Mouse (Mus musculus) skeletal muscle tissue, adult 2 months (tissue): Measurements from ENCODE around the gene Tmem30a.

Experiments used
- DNase-seq: peaks from one replicate; pipeline ENCODE4 v3.0.0-alpha.2; 2012; ENCODE audit warnings: low read depth, low spot score

The Tmem30a gene

DNA sequence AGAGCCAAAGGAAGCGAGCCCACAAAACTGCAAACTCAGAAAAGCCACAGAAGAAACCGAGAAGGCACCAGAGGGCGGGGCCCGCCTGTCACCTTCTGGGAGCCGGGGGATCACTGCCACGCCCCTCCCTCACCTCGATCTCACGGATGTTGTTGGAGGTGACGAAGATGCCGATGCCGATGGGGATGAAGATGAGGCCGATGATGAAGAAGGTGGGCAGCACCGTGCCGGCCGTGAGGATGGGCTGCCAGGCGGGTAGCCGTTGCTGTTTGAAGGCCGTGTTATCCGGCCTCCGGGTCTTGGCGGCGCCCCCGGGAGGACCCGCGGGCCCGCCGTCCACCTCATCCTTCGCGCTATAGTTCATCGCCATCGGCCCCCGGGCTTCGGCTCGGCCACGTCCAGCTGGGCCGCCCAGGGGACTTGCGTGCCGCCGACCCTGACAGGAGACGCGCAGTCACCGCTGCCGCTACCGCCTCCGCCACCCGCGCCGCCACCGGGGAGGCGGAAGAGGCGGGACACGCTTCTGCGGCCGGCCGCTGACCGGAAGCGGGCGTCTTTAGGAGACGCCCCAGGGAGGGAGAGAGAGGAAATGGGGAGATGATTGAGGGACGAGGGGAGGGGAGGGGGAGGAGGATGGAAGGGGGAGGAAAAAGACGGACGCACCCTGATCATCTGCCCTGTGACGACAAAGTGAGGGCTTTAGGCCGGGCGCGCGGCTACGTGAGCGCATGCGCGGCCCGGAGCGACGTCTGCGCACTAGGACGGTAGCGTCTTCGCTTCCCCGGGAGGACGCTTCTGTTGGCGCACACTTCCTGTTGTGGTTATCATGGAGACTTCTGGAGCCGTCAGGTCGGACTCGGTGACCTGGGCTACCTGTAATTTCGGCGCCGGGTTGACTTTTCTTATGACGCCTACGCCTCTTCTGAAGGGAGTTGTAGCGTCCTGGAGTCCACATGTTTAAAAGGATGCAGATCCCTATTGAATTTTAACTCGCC lies at the start of gene Tmem30a:
TSS of gene Tmem30a (minus strand) at position 667 of the 995 bp plus-strand sequence.
- DNase-seq = peak; percentile 99

DNA sequence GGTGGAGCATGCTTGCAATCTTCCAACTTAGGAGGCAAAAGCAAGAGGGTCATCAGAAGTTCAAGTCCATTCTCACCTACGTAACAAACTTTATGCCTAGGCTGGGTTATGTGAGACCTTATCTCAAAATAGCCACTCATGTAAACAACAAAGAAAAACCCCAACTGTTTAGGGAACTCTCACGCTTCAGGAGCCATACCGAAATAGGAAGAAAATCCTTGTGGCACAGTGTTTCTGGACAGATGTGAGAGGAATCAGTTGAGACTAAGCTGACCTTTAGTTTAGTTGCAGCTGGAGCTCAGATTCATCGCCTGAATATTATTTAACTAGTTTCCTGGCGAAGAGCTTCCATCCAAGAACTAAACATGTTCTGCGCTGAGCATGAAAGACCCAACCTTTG lies 49.3 kb upstream of the Tmem30a start:
- no peak for DNase-seq

DNA sequence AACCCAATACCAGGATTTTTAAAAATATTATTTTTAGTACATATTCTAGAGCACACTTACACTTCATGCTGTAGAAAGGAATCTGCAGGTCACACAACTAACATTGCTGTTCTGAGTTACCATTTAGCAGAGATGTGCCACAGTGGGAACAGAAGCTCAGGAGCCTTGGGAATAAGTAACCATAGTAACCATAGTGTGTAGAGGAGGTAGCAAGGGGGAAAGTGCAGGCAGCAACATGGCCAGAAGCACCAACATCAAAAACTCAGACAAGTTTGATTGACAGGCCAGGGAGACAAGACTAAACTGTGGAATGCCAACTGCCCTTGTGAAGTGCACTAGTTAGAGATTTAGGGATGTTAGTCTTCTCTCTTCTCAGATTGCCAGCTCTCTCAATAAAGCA lies 48.7 kb upstream of the Tmem30a start:
- DNase-seq = no peak

DNA sequence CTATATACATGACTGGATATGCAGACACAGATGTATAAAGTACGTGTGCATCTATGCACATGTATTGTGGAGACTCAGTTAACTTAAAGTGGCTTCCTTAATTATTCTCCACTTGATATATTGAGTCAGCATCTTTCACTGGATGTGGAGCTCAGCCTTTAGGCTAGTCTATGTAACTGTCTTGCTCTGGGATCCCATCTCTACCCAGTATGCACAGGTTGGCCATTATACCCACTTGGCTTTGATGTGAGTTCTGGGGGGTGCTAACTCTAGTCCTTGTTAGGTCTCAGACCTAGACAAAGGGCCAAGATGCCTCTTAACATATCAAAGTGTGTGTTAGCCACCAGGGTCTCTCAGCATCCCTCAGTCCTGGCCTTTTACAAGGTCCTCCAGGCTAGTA lies 38.0 kb upstream of the Tmem30a start:
- no peak for DNase-seq

DNA sequence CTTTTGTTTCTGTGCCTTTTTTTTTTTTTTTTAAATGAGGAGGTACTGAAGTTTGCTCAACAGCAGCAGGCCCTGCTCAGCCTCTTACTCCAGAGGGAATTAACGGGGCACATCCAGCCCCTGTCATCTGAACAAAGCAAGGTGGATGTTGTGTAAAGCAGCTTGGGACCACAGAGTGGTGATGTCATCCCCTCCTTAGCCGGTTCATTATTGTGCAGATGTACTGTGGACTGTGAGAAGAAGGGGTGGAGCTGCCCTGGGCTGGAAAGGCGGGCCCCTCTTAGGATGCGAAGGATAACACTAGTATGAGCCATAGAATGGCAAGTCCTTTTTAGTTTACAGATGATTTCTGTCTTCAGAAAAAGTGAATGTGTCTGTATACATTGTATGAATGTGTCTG lies 37.6 kb upstream of the Tmem30a start:
- DNase-seq = no peak

DNA sequence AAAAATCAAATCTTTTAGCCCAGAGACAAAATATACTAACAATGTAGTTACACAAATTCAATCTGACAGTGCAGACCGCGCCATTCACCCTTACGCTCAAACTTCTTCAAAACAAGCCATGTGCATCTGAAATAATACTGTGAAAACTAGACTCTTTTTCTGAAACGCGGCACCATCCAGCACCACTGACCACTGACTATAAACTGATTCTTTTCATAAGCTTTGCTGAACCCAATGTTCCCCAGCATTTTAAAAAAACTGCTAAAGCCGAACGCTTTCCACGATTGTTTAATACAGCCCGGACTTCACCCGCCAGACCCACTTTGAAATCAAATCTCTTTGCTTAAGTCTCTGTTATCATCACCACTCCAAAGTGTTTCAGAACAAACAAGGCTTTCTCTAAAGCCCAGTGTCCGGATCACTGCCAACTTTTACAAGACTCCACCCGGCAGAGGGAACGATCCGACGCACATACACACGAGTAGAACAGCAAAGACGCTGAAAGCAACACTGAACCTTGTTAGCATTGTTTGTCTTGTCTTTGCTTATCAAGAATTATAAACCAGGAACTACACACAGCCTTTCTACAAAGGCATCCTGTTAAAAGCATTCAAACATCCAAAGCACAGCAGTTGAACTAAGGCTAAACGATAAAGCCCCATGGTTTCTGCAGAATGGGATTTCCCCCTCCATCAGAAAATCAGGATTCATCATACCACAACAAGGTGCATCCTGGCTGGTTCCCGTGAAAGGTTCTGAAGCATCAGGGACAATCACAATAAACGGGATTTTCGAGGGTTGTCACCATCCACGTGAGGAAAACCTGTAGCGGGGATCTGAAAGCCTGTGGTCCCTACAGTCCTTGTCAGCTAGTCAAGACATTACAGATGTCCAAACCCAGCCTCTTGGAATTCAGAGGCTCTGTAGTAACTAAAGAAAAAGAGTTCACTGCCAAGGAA lies 36.8 kb upstream of the Tmem30a start:
- no peak for DNase-seq

DNA sequence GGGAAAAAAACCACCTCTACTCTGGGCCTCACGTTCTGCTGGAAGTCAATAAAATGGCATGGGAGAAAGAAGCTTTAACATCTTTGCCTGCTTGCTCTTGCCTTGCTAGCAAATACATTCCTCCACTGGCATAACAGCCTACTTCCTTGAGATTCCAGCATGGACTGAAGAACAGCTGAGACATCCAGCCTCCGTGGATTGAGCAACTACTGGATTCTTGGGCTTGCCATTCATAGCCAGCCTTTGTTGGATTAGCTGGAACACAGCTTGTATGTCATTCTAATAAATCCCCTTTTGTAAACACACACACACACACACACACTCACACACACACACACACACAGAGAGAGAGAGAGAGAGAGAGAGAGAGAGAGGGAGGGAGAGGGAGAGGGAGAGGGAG lies 33.8 kb upstream of the Tmem30a start:
- no peak for DNase-seq

DNA sequence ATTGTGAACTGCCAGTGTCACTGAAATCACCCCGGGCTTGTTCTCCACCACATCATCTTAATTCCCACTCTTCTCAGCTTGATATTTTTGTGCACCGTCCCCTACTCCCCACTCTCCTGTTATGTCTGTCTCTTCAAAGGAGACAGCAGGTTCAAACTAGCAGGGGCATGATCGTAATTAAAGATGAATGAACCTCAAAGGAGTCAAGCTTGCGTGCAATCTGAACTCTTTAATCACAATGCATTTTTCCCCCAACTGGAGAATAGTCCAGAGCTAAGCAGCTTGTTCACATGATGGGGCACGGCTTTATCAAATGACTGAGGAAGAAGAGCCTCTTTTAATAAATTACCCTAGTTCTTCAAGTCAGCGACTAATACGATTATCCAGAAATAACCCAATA lies 32.2 kb upstream of the Tmem30a start:
- DNase-seq = no peak

DNA sequence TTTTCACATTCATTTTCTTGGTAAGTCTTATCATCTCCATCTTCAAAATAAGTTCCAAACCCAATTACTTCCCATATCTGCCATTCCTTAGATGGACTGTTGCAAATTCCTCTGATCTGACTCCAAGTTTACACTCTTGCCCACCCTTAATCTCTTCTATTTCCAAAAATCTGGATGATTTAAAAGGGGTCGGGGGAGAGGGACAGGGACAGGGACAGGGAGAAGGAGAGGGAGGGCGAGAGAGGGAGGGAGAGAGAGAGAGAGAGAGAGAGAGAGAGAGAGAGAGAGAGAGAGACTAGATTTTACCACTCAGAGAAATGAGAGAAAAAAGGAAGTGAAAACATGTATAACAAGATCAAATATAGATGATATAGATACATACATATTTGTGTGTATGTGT lies 30.5 kb upstream of the Tmem30a start:
- DNase-seq = no peak

DNA sequence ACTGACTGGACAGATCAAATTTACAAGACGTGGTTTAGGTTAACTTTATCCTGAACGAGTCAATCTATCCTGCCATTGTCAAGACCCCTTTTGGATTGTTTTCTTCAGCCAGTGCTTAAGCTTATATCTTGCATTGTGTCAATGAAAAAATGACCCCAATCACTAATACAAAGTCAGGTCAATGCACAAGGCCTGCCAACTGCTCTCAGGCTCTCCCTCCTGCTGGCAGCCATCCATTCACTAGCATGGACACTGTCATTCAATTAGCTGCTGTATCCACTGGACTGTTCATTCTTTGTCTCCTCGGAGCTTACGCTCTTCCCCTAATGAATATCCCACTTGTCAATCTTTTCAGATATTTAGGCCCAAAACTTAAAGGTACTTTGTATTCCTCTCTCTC lies 30.1 kb upstream of the Tmem30a start:
- DNase-seq = no peak

DNA sequence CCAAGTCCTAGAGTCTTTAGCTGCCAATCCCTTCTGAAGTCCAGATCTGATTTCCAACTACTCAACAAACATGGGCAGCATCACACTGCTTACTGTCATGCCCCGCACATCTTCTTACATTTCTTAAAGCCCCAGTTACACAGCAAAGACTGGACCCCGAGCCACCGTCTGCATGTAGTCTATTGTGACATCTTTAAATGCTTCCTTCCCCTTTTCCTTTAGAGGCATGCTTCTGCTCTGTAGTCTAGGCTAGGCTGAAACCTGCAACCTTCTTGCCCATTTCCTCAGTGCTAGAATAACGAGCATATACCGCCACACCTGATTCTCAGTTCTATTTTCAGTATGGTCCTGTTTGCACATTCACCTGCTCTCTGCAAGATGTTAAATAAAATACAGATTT lies 23.2 kb upstream of the Tmem30a start:
- DNase-seq = no peak

DNA sequence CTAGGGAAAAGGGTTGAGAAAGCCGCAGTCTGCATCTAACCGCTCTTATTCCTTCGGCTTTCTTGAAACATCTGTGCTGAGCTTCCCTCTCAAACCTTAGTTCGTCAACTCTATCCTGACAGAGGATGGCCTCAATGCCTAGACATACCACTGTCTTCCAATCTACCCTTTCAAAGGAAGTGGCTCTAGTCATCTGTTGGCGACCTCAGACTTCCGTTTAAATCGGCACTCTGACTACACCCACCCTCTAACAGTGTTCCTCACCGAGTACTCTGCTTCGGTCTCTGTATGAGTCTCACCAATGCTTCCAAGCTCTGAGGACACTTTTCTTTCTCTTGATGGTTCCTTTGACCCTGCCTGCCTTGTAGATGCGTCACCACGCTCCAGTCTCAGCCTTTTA lies 22.7 kb upstream of the Tmem30a start:
- DNase-seq = no peak

DNA sequence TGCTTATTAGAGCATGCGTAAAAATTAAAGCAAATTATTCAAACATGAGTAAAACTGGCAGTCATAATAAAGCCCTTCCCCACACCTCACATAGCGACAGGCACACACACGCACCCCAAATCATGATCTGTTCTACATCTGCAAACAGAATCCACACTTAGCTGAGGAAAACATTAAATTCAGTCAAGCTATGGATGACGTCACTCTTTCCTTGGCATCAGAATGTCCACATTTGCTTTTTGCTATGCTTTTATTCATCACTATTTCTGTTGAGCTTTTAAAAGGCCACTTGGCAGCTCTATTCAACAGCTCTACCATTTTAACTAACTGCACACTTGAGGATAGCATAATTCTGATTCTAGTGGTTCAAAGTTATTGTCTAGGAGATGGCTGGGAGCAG lies 21.3 kb upstream of the Tmem30a start:
- no peak for DNase-seq

DNA sequence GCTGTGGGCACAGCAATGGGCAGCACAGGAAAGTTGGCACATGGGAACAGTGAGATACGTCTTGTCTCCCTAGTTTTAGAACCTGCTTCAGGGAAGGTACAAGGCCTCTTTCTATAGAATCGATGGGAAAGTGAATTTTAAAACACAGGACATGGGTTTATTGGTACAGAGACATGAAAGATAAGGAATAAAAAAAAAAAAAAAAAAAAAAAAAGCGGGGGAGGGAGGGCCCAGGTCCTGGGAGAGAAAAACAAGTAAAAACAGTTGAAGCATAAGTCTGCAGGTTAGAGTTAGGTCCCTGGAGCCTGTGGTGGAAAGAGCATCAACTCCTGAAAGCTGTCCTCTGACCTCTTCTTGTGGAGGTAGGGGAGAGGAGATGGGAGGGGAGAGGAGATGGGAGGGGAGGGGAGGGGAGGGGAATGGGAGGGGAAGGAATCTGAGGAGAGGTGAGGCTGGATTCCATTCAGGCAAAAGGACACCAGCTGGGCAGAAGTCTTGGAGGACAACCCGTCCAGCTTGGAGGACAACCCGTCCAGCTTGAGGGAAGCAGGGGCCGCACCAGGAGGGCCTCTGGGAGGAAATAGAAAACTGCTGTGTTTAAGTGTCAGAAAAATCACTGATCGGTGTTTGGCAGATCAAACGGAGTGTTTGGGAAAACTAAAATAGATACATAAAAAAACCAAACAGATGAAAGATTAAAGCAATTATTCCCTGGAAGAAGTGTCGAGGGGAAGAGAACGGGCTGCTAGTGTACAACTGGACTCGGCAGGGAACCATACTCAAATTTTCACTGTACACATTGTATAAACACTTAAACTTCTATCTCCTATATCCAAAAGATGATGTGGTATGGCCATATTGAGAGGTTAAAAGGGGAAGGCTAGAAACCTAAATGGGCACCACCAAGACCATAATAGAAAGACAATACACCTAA lies 17.9 kb upstream of the Tmem30a start:
- peak; percentile 15 for DNase-seq

DNA sequence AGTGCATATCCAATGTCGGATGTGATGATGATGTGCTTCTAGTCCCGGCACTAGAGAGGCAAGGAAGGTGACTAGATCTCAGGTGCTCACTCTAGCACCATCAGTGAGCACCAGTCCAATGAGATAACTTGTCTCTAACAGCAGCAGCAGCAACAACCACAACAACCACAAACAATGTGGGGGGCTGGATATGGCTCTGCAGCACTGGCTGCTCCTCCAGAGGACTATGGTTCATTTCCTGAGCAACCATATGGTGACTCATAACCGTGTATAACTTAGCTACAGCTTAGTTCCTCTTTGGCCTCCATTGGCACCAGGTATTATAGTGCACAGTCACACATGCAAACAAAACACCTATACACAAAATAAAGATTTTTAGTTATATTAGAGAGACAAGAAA lies 17.2 kb upstream of the Tmem30a start:
- DNase-seq = no peak

DNA sequence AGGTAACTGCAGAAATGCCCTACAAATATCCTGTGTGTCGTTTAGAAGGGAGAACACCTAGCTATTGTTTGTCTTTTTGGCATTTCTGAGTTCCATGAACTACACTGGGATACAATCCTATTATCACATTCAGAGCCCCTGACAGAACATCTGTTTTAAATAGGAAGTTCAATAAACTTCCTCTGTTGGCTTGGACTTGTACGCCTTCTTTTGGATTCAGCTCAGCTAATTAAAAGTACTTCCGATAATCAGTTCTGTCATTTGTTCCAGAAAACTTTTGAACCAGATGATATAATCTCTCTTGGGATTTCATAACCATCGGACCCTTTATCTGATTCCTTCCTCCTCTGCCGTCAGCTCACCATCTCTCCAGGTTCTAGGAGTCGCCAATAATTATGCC lies 16.1 kb upstream of the Tmem30a start:
- DNase-seq = peak; percentile 16

DNA sequence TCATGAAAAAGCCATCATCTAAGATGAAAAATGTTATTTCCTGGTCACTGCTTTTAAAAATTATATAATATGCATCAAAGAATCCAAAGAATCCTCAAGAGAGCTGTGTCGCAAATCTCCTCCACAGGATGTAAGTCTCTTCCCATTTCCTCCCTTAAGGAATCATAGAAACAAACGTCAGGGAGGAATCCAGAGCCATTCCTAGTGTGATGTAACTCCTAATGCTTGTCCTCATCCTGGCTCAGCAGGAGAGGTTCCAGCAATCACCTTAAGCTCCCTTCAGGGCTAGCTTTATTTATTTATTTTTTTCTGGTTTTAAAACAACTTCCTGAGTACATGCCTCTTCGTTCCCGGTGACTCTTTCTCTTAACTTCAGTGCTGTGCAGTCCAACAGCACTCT lies 13.9 kb upstream of the Tmem30a start:
- DNase-seq = peak; percentile 21

DNA sequence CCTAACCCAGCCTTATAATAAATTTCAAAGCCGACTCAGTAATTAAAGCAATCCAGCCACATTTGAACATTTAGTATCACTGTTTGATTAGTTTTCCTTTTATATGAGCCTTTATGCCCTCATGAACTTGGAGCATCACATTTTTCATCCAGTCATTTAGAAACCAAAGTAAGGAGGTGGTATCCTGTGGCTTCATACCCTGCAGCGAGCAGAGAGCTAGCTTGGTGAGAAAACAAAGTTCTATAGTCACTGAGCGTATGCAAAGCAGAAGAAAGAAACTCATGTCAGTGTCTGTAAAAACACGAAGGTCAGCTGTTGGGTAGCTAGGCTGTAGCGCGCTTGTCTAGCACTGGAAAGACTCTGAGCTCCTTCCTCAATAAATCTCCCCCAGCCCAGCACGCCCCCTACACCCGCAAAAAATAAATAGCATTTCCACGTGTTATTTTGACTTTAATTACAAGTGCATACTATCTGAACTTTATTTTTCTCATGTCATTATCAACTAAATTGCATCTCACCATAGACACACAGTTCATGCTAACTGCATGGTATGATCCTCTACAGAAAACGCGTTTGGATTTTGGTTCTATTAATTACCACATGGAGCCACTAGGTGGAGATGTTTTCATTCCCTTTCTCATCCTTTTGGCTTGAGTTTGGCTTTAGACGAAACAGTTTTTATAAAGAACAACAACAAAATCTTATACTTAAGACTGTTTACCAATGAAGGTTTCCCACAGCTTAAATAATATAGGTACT lies 13.2 kb upstream of the Tmem30a start:
- peak; percentile 30 for DNase-seq

DNA sequence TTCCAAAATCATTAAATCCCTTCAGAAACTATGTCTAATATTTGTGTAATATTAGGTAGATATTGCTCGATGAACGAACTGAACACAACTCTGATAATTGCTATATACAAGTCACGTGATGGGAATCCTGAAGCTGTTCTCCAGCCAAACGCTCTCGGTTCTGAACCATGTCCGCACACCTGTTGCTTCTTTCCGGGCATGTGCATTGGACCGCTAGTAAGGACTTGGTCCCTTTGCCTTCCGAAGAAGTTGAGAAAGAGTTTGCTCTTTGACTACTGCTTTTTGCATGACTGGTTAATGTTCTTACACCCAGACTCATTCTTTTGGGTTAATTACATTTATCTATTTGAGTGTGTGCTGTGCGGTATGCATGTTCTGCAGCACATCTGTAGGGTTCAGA lies 12.1 kb upstream of the Tmem30a start:
- DNase-seq = no peak

DNA sequence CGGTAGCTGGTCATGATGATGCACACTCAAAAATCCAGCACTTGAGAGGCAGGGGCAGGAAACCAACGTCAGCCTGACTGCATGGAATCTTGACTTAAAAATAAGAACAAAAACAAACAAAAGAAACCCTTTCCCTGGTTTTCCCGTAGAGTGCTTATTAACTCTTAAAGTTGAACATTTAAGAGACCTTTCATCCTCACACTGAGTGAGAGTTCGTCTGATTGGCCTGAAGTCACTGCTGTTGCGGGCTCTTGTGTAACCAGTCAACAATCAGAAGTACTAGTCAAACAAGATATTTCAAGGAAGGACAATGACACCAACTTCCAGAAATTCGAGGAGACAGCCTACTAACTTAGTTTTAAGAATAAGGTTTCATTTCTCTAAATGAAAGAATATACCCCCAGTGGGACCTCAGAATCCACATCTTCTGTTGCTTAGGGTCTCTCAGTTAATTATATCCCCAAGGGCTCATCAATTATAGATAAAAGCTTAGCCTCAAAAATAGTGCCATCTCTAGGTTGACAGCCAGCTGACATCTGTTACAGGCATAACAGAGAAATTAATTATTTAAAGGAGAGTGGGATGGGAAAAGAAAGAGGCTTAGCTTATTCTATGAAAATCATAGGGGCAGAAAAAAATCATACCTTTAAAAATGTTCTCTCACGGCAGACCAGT lies 3.3 kb upstream of the Tmem30a start:
- DNase-seq = no peak
